Mouse (Mus musculus) gonadal fat pad, adult 2 months (tissue): ENCODE measurements at regions not wholly inside any gene's neighbourhood (a gene's known extent, or its start where the extent isn't known, plus 50 kb on each side); places are given as distances from the start of the nearest gene placed in this dataset.

Source experiments
- DNase-seq: peaks from one replicate; pipeline ENCODE4 v3.0.0-alpha.2; 2012; ENCODE audit warnings: low read depth

DNA sequence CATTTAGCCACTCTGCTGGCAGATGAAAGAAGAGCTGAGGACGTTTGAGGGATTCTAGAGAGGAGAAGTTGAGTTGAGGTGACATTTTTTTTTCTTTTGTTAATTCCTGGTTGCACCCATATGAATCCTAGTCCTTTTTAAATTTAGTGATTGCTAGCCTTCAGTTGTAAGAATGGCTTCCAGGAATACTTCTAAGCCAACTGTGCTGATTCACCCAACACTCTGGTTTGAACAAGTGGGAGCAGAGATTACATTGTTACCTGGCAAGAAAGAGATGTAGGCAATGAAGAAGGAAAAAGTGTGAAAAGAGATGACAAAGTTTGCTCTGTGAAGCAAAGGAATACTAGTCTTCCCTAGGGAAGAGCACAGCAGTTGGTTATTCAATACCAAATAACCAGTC is 261.1 kb upstream of the Kcnq5 start:
- DNase-seq, result no peak

DNA sequence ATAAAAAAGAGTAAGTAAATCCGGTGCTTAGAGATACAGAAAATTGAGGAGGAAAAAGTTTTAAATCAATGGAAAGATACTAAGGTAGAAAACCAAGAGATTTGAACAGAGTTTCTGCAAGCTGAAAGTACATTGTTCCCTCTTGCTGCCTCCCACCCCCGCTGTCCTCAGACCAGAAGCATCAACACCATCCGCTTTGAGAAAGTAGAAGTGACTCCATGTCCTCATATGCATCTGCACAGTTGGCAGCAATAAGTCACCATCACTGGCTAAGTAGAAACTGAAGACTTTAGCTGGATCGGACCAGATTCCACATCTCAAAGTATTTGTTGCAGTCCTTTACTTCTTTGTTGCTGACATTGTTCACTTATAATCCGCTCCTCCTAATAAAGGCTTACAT is 250.1 kb upstream of the Kcnq5 start:
- no peak for DNase-seq

DNA sequence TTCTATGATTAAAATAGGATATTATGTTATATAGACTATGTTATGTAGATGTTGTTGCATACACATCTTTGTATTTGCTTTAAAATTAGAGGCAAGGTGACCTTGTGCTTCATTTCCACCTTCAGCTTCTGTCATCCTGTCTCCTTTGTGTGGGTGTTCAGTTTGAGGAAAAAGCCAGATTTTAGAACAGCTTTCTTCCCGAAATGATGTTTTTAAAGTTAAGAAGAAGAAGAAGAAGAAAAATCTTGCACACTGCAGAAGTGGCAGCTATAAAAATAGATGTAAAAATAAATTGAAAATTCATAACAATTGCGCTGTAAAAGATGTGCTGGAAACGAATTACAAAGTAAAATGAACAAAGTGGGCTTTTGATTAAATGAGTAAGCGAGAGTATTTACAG is 249.5 kb upstream of the Kcnq5 start:
- no peak for DNase-seq

- no peak for DNase-seq
Observed at GRCm38 (mm10) chr1:22210621-22211020, 248.9 kb upstream of the Kcnq5 start.

DNA sequence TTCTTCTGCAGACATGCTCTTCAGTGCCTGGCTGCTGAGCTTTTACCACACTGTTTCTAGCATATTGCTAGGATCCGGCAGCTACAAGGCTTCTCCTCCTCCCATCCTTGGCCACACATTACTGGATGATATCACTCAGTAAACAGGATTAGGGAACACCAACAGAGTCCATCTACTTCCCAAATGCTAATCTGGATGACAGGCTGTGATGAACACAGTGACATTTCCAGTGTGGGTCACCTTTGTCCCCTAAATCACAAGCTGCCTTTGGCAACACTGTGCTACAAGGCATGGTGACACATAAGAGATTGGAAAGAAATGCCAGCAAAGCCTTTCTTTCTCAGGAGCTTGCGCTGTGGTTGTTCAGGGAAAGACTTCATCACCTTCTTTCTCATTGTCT is 246.5 kb upstream of the Kcnq5 start:
- DNase-seq, result no peak

DNA sequence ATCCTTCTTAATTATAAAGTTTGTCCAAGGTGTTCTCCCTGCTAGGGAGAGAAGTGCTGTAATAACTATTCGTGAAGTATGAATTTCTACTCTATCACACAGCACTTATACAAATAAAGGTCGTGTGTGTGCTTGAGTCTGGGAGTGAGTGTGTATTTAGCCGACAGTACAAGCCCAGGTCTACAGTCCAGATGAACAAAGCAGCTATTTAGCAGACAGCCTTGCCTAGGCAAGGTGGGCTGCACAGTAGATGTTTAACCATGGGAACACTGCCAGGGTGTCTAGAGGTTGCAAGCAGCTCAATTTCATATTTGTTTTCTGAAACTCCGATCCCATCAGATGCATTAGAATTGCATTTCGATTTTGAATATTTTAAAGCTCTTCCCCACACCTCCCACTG is 245.2 kb upstream of the Kcnq5 start:
- DNase-seq, result no peak

- DNase-seq, result peak; percentile 84
Observed at GRCm38 (mm10) chr1:22167621-22168181, 206.0 kb upstream of the Kcnq5 start.

- no peak for DNase-seq
Observed at GRCm38 (mm10) chr1:22136571-22137122, 174.9 kb upstream of the Kcnq5 start.

- no peak for DNase-seq
Observed at GRCm38 (mm10) chr1:22118266-22118772, 156.6 kb upstream of the Kcnq5 start.

DNA sequence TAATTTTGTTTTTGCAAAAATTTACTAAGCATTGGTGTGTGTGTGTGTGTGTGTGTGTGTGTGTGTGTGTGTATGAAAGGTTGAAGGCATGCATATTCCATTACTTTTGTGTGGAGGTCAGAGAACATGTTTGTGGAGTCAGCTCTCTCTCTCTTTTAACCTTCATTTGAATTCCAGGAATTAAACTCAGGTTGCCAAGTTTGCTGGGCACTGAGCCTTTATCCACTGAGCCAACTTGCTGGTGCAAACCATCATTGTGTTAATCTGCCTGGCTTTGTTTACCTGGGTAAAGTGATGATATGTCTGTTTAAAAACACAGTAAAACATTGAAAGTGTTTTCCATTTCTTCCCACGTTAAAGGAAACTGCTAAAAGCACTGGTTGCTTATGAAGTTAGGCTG is 154.7 kb upstream of the Kcnq5 start:
- DNase-seq, result no peak

DNA sequence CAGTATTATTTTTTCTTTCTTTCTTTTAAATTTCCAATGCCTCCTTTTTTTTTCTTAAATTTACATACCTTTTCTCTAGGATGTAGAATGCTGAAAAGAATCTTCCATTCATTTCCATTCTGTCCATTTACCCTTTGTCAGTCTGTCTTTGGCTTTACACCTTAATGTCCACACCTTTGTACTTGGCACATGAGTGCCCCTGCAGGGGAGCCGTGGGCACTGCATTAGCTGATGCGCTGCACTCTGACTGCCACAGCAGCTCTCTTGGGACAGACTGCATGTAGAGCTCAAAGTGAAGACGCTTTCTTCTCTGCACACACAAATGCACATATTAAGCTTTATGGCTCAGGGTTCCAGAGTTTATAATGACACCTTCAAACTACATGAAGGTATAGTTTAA is 143.8 kb upstream of the Kcnq5 start:
- no peak for DNase-seq

DNA sequence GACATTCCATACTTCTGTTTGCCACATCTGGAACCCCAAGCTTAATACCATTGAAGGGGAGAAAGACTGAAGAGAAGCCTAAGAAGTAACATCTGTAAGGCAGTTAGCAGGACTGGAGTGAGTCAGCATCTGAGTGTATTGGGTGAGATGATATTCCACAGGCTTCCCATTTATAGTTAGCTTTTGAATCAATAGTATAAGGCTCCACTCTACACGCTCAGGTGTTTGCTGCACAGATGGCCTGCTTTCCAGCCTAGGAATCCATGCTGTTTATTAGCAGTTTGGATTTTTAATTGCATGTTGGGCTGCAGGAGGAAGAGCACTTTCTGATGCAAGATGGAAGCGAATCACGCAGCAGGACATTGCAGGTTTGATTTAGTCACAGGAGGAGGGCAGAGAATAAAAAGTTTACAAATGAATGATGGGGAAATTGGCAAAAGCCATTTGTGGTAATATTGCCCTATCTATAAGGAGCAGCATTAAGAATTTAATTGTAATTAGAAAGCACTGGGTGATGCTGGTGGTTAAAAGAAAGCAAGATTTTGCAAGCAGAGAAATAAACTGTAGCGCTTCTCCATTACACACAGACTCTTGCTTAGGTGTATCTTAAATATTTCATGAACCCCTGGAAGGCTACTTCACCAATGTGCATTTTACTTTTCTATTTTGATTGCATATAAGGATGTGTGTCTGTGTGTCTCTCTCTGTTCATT is 109.8 kb upstream of the Kcnq5 start:
- DNase-seq, result no peak

- no peak for DNase-seq
Observed at GRCm38 (mm10) chr1:22070028-22070427, 108.3 kb upstream of the Kcnq5 start.
